Mouse (Mus musculus) hindlimb bud, embryonic 11.5 days (tissue): ENCODE measurements around the gene Tmem184b.

Experiments
- DNase-seq: peaks from one replicate; pipeline ENCODE4 v3.0.0-alpha.2; 2012; ENCODE audit warnings: low read depth, low spot score; ENCODE audit errors: extremely low spot score

Gene Tmem184b

GRCm38 (mm10) chr15:79369452-79370280 lies 33.7 kb downstream of the Tmem184b start:
- no peak for DNase-seq

DNA sequence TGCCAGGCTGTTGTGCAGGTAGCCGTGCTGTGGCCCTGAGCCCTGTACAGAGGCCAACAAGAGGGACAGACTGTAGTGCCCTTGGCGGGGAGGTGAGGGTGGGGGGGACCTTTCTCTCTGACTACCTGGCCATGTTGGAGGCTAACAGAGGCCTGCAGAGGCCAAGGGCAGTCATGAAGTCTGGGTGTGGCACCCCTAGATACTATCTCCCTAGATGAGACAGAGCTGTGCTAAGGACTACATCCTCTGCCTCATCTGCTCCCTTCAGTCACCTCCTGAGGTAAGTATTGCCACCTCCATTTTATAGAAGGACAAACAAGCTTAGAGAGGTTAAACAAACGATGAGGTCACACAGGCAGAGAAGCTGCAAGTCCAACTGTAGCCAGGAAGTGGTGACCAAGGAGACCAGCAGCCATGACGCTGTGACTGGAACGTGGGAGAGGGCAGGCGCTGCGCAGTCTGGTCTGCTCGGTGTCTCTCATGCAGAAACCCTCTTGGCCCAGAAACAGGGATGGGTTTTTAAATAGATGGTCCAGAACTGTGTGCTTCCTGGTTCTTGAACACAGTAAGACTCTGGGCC lies 34.4 kb downstream of the Tmem184b start:
- no peak for DNase-seq

GRCm38 (mm10) chr15:79368313-79368811 lies 35.0 kb downstream of the Tmem184b start:
- no peak for DNase-seq

DNA sequence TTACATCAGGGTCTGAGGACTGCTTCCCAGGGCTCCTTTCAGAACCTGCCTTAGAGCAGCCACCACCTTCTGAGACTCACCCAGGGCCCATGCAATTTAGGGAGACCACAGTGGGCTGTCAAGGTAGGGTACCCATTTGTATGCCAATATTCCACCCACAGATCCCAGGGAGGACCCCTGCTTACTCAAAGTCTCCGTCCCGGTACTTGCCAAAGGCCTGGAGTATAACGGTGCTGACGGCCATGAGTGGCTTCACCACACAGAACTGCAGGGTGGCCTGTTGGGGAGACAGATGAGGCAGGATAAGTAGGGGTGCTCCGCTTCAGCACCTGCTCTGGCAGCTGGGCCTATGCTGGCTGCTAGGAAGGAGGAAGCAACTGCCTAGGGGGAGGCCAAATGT lies 37.0 kb downstream of the Tmem184b start:
- DNase-seq, result no peak

GRCm38 (mm10) chr15:79365068-79365467 lies 38.3 kb downstream of the Tmem184b start:
- no peak for DNase-seq

GRCm38 (mm10) chr15:79364120-79364519 lies 39.2 kb downstream of the Tmem184b start:
- no peak for DNase-seq

GRCm38 (mm10) chr15:79361023-79361422 lies 42.3 kb downstream of the Tmem184b start:
- DNase-seq, result no peak

DNA sequence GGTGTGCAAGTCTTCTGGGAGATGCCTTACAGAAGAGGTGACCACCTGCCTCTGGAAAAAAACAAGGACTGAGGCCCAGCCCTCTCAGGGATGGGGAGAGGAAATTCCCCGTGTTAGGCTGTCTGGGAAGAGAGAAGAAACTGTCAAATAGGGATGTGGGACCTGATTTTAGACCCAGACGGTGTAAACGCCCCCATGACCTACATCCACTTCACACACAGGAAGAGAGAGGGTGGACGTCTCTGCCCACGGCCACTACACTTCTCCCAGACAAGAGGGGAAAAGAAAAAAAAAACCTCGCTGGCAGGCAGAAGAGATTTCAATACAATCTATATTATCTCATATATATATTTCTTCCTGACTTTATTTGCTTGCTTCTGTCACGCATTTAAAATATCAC lies 43.0 kb downstream of the Tmem184b start:
- no peak for DNase-seq

DNA sequence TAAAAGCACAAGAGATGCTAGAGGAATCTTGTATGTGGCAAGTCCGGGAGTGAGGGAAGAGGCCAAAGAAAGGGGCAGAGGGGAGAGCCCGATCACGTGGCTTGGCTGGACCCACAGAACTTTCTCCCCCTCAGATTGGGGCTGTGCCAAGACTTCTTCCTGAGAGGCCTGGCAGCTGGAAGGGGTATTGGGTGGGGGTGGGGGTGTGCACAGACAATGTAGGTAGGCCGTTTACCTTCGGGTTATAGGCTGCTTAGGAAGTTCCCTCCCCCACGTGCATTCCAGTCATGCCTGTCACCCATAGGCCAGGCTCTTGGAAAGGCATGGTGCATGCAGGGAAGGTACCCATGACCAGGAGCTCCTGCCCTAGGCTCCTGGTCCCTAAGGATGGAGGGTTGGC lies 43.4 kb downstream of the Tmem184b start:
- no peak for DNase-seq

- no peak for DNase-seq
Measured at GRCm38 (mm10) chr15:79357974-79358690, 45.2 kb downstream of the Tmem184b start.

DNA sequence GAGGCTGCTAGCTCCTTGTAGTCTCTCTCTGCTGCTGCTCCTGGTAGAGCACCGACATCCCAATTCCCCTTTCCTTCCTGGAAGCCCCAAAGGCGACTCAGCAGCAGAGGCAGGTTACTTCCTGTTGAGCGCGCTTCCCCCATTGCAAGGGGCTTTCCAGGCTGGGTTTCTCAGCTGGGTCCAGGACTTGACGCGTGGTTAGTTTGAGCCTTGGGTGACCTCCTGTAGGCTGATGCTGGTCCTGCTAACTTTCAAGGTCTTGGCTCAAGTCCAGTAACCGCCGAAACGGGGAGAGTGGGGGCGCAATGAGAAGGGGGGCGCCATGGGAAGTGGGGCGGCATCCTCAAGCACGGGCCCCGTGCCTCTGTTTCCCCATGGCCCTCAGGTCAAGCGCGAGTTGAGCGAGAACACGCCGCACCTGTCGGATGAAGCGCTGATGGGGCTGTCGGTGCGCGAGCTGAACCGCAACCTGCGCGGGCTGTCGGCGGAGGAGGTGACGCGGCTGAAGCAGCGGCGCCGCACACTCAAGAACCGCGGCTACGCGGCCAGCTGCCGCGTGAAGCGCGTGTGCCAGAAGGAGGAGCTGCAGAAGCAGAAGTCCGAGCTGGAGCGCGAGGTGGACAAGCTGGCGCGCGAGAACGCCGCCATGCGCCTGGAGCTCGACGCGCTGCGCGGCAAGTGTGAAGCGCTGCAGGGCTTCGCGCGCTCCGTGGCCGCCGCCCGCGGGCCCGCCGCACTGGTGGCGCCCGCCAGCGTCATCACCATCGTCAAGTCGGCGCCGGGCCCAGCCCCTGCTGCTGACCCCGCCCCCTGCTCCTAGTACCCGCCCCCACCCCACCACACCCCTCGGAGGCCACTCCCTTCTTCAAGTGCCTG lies 46.1 kb downstream of the Tmem184b start:
- no peak for DNase-seq

GRCm38 (mm10) chr15:79356481-79356880 lies 46.9 kb downstream of the Tmem184b start:
- no peak for DNase-seq

GRCm38 (mm10) chr15:79354619-79355018 lies 48.8 kb downstream of the Tmem184b start:
- no peak for DNase-seq

GRCm38 (mm10) chr15:79353690-79354305 lies 49.6 kb downstream of the Tmem184b start:
- DNase-seq, result no peak

DNA sequence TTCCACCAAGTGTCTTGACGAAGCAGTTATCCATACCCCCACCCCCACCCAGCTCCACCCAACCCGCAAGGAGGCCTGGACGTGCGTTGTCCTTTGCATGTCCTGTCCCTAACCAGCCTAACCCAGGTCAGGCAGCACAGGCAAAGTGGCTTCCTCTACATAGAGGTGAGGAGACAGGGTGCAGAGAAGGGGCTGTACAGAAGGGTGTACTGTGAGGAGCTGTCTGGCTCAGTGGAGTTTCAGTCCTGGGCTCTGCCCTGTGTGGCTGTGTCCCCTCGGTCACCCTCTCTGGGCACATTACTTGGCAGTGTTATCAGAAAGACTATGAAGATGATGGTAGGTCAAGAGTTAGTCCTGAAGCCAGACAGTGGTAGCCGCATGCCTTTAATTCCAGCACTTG lies 50.9 kb downstream of the Tmem184b start:
- no peak for DNase-seq

DNA sequence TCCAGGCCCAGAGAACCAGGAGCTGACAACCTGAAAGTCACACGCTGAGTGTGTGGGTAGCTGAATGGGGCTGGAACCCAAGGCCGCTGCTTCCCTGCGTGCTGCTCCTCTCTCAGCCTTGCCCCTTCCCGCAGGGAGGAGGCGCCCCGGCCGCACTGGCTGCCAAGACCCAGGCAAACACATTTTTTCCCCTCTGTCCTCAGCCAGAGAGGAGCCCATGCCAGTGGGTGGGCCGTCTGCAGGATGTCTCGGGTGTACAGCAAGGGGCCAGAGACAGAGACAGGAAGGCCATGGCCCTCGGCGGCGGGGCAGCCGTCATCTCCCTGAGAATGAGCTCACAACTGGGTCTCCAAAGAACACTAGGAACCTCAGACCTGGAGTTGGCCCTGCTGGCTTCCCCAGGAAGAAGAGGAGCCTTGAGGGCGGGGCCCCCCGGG lies 52.0 kb downstream of the Tmem184b start:
- no peak for DNase-seq

DNA sequence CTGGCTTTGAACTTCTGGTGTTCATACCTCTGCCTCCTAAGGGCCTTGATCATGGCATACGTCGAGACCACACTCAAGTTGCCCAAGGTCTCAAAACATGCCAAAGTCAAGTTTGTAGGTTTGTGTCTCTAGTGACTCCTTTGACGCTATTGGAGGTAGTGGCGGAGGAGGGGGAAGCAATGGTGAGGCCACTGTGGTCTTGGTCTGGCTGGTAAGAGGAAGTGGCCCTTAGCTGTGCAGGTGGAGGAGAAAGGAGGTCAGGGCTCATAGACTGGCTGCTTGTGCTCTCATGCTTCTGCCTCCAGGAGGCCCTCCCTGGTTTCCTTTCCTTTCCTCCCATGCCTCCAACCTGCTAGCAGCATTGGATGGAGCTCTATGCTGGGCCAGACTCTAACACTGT lies 52.5 kb downstream of the Tmem184b start:
- DNase-seq, result no peak

- DNase-seq, result no peak
Measured at GRCm38 (mm10) chr15:79348651-79349050, 54.7 kb downstream of the Tmem184b start.

DNA sequence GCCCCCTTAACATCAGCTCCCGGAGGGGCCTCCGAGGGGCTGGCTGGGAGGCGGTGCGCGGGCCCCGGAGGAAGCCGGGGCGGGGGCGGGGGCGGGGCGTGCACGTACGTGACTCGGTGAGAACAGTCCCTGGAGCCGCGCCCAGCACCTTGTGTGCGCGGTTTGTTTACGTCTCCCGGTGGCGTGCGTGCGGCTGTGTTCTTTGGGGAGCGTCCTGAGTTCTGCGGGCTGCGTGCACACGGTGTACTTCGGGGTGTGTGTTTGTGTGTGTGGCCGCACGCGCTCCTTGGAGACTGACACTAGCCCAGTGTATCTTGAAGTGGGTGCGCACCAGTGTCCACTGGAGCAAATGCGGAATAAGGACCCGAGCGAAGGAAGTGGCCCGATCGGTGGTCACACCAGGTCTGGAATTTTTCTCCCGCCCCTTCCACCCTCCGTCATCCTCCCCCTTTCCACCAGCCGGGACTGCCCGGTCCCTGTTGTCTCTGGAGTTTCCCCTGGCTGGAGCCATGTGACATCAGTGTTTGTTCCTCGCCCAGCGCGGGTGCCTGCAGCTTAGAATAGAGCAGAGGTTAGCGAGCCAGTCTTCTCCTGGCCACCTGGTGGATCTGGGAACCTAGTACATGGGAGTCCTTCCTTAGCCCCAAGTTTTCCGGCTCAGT lies 55.4 kb downstream of the Tmem184b start:
- no peak for DNase-seq
